Mouse (Mus musculus) frontal cortex, postnatal 25 days (tissue): ENCODE results near the gene Bcl7c.
"Not testable (repeated sequence)": the region's sequence is repeated elsewhere in the genome, so short reads cannot be mapped to it uniquely, and the experiment has no call there.

Source experiments
- DNase-seq, 2 experiments: peaks; one replicate each; pipeline ENCODE4 v3.0.0; 2022; ENCODE audit warnings: low spot score in 2 of 2

Gene Bcl7c

GRCm38 (mm10) chr7:127708207-127709078 lies at the start of gene Bcl7c:
Gene Bcl7c (minus strand): TSS chr7:127708933.
- DNase-seq, result peak; percentile 64 to 72

- no peak for DNase-seq
Measured at GRCm38 (mm10) chr7:127753741-127754140, 45.0 kb upstream of the Bcl7c start.

- no peak for DNase-seq
Measured at GRCm38 (mm10) chr7:127753158-127753557, 44.4 kb upstream of the Bcl7c start.

- no peak for DNase-seq
Measured at GRCm38 (mm10) chr7:127752069-127752468, 43.3 kb upstream of the Bcl7c start.

- no peak for DNase-seq
Measured at GRCm38 (mm10) chr7:127751619-127752018, 42.9 kb upstream of the Bcl7c start.

- no peak for DNase-seq
Measured at GRCm38 (mm10) chr7:127750131-127751127, 41.7 kb upstream of the Bcl7c start.

GRCm38 (mm10) chr7:127748235-127748560 lies 39.5 kb upstream of the Bcl7c start:
- DNase-seq, result no peak

GRCm38 (mm10) chr7:127747559-127748234 lies 39.0 kb upstream of the Bcl7c start:
- no peak for DNase-seq

GRCm38 (mm10) chr7:127746494-127747491 lies 38.1 kb upstream of the Bcl7c start:
- no peak for DNase-seq

GRCm38 (mm10) chr7:127745652-127746493 lies 37.1 kb upstream of the Bcl7c start:
- peak; percentile 89 to 94 for DNase-seq

GRCm38 (mm10) chr7:127745251-127745651 lies 36.5 kb upstream of the Bcl7c start:
- DNase-seq, result peak; percentile 76 to 87

- peak; percentile 61 to 71 for DNase-seq
Measured at GRCm38 (mm10) chr7:127744366-127745045, 35.8 kb upstream of the Bcl7c start, which contains the start of gene Fbxl19. Gene Fbxl19 (plus strand): TSS chr7:127744543.

GRCm38 (mm10) chr7:127732066-127732465 lies 23.3 kb upstream of the Bcl7c start, which contains the start of gene Ctf2:
Gene Ctf2 (minus strand): TSS chr7:127732166.
- DNase-seq, result not testable (repeated sequence)

GRCm38 (mm10) chr7:127730170-127730569 lies 21.4 kb upstream of the Bcl7c start:
- no peak for DNase-seq

GRCm38 (mm10) chr7:127727898-127728297 lies 19.2 kb upstream of the Bcl7c start:
- no peak for DNase-seq

- DNase-seq, result no peak
Measured at GRCm38 (mm10) chr7:127725924-127726323, 17.2 kb upstream of the Bcl7c start.

GRCm38 (mm10) chr7:127725490-127725889 lies 16.8 kb upstream of the Bcl7c start:
- DNase-seq, result no peak

GRCm38 (mm10) chr7:127719258-127719657 lies 10.5 kb upstream of the Bcl7c start:
- no peak for DNase-seq

- DNase-seq, result no peak
Measured at GRCm38 (mm10) chr7:127718339-127718738, 9.6 kb upstream of the Bcl7c start.
